Mouse (Mus musculus) thymus, adult 2 months (tissue): ENCODE measurements around the gene Trappc6a.

Experiments
- CTCF ChIP-seq: fragments of 200-500 bp; IDR thresholded peaks from 2 replicates; pipeline ENCODE4 v1.5.1; 2012; ENCODE audit warnings: mild to moderate bottlenecking, control low read depth, low read length, moderate library complexity, borderline replicate concordance; ENCODE audit not compliant: control insufficient read depth, poor library complexity, insufficient read depth; ENCODE audit errors: extremely low read depth
- POLR2A ChIP-seq: fragments of 200-500 bp; IDR thresholded peaks from 2 replicates; pipeline ENCODE4 v1.6.1; 2012; ENCODE audit warnings: mild to moderate bottlenecking, low read length, control low read depth, moderate library complexity; ENCODE audit not compliant: control insufficient read depth, poor library complexity, insufficient read depth; ENCODE audit errors: extremely low read depth

DNA sequence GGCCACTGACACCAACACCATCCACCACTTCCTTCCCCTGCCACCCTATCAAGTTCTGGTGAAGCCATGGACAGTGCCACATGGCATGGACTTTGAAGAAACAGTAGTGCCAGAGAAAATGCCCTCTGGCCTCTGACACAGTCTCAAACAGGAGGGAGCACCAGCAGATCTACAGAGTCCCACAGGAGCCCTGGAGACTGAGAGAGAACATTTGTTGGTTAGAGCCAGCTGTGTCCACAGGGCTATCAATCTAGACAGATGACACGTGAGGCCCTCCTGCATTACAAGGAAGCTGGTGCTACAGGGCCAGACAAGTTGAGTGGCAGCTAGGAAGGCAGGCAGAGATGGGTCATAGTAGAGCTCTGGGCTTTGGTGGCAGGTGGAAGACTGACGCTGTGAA is 44.2 kb downstream of the Trappc6a start:
- TF ChIP-seq CTCF = no peak
- no peak for TF ChIP-seq POLR2A
